Mouse (Mus musculus): ENCODE measurements around the gene Rrnad1.

Rrnad1 gene

GRCm38 (mm10) chr3:87949266-87949954 is 18.9 kb upstream of the Rrnad1 start:
- in situ Hi-C loops (cut with MboI; ENCODE audit: low sequenced_read_pairs) = no loop called here

GRCm38 (mm10) chr3:87948378-87949265 is 18.1 kb upstream of the Rrnad1 start, which contains the start of gene Crabp2:
Gene Crabp2, plus strand, starts transcription at chr3:87948666.
- in situ Hi-C loops (cut with MboI; ENCODE audit: low sequenced_read_pairs) = no loop called here

- in situ Hi-C loops (cut with MboI; ENCODE audit: low sequenced_read_pairs) = no loop called here
Observed at GRCm38 (mm10) chr3:87947811-87948199, 17.3 kb upstream of the Rrnad1 start.

GRCm38 (mm10) chr3:87947056-87947810 is 16.7 kb upstream of the Rrnad1 start:
- in situ Hi-C loops (cut with MboI; ENCODE audit: low sequenced_read_pairs) = no loop called here

GRCm38 (mm10) chr3:87946541-87946860 is 16.0 kb upstream of the Rrnad1 start:
- in situ Hi-C loops (cut with MboI; ENCODE audit: low sequenced_read_pairs) = no loop called here

GRCm38 (mm10) chr3:87945781-87946540 is 15.4 kb upstream of the Rrnad1 start:
- in situ Hi-C loops (cut with MboI; ENCODE audit: low sequenced_read_pairs) = no loop called here

DNA sequence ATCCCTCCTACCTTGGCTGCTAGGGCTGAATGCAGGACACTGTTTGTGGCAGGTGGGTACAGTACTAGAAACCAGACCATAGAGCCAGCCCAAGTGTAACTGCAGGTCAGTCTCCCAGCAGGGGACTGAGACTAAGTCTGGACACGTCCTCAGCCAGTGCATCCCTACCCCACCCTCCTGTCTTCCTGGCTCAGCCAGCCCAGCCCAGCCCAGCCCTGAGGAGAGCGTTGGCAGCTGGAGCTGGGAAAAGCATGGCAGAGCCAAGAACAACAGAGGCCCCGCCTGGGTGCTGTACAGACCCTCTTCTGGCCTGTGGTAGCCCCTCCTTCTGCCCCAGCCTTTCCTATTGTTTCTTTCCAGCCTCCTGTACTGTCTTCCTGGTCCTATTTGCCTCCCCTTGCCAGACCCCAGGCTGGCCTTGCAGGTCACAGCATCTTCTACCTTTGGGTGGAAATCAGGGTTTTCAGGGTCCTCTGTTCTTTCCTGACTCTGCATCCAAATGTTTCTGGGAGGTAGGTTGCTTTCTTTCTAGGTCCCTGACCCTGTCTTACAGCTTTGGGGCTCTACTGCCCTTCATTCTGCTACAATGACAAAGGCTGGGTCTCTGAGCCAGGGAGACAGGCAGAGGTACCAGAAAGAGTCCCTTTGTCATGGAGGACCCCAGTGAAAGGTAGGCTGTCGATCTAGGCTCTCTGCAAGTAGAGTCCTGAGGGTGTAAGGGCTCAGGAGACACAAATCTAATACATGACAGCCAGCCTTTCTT is 14.5 kb upstream of the Rrnad1 start:
- in situ Hi-C loops (cut with MboI; ENCODE audit: low sequenced_read_pairs) = no loop called here

GRCm38 (mm10) chr3:87943586-87943985 is 13.1 kb upstream of the Rrnad1 start:
- in situ Hi-C loops (cut with MboI; ENCODE audit: low sequenced_read_pairs) = no loop called here

DNA sequence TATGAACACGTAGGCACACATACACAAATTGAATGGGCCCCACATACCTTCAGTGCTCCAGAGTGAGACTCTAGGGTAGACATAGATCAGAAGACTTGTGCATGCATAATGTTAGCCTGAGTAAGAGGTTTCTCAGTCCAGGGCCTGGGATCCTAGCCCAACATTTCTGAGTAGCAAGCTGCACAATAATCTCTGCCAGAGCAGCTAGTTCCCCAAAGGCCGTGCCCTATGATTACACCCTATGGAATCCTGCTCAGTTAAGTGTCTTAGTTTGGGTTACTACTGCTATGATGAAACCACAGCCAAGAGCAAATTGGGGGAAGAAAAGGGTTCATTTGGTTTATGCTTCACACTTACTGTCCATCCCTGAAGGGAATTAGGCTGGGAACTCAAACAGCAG is 12.0 kb upstream of the Rrnad1 start:
- in situ Hi-C loops (cut with MboI; ENCODE audit: low sequenced_read_pairs) = no loop called here

DNA sequence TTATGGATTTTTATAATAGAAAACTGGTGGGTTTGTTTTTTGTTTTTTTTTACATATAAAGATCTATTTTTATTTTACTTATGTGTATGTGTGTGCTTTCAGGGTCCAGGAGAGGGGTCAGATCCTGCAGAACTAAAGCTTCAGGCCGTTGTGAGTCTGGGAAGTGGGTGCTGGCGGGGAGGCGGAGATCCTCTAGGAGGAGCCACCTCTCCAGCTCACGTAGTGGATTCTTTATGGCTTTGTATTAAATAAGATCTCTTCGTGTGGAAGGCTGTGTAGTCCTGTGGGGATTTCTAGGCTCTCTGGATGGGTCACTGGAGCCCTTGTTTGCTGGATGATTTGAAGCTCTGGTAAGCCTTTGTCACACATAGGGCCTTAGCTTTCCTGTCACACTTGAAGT is 10.1 kb upstream of the Rrnad1 start:
- in situ Hi-C loops (cut with MboI; ENCODE audit: low sequenced_read_pairs) = no loop called here

GRCm38 (mm10) chr3:87935776-87936175 is 5.3 kb upstream of the Rrnad1 start:
- in situ Hi-C loops (cut with MboI; ENCODE audit: low sequenced_read_pairs) = no loop called here

- in situ Hi-C loops (cut with MboI; ENCODE audit: low sequenced_read_pairs) = no loop called here
Observed at GRCm38 (mm10) chr3:87935201-87935600, 4.7 kb upstream of the Rrnad1 start.

DNA sequence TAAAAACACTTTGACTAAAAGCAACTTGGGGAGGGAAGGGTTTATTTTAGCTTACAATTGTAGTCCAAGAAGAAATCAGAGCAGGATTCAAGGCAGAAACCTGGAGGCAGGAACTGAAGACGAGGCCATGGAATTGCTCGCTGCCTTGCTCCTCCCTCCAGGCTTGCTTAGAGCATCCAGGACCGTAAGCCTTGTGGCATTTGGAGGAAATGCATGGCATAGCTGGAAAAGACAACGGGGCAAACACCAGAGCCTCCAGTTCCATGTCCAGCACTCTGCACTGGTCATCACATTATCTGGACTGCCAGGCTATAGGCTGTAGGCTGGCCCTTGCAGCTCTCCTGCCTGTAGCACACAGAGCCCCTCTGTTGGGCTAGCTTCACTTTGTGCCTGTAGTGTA is 4.0 kb upstream of the Rrnad1 start:
- in situ Hi-C loops (cut with MboI; ENCODE audit: low sequenced_read_pairs) = no loop called here

GRCm38 (mm10) chr3:87934026-87934425 is 3.5 kb upstream of the Rrnad1 start:
- in situ Hi-C loops (cut with MboI; ENCODE audit: low sequenced_read_pairs) = no loop called here

DNA sequence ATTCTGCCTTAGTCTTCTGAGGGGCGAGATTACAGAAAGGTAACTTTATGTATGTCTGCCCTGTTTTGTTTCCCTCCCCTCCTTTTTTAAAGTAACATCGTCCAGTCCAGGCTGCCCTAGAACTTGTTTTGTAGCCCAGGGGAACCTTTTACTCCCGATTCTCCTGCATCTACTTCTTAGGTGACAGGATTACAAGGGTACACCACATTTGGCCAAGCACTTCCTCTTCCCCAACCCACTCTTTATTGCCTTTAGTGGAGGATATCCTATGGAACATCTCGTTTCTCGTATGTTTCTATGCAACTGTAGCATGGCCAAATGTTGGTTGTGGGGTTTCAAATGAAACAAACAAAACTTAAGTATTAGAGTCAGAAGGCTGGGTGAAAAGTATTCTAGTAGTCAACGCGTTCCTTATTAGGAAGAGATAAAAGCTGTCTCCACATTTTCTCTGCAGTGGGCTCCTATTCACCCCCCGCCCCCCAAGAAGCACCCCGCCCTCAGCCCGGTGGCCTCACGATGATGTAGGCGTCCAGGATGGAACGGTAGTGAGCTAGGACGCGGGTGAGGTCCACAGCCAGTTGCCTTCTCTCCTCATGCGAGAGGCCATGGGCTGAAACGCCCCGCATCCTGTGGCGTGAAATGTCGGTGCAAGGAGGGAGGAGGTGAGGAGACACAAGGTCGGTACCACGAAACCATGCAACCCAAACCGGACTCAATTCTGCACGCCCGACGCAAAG is 1.0 kb downstream of the Rrnad1 start:
- in situ Hi-C loops (cut with MboI; ENCODE audit: low sequenced_read_pairs) = no loop called here

DNA sequence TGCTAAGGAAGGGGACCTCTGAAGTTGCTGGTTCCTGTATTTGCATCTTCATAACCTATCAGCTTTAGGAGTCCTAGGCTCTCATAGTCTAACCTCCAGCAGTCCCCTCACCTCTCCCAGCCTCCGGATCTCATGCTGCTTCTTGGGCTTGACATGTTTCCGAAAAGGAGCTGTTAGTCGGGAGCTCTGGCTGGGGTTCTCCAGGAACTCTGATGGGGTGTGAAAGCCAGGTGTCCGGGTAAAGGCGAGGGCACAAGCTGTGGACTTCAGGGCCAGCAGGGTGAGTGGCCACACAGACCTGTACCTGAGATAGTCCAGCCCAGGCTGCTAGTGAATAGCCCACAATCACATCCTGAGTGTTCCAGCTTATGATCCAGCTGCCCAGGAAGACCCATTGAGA is 3.1 kb downstream of the Rrnad1 start:
- in situ Hi-C loops (cut with MboI; ENCODE audit: low sequenced_read_pairs) = no loop called here

- in situ Hi-C loops (cut with MboI; ENCODE audit: low sequenced_read_pairs) = no loop called here
Observed at GRCm38 (mm10) chr3:87924996-87925395, 5.5 kb downstream of the Rrnad1 start.

- in situ Hi-C loops (cut with MboI; ENCODE audit: low sequenced_read_pairs) = no loop called here
Observed at GRCm38 (mm10) chr3:87920270-87920943, 10.1 kb downstream of the Rrnad1 start.
